Mouse (Mus musculus) adrenal gland, postnatal 14 days (tissue): Measurements from ENCODE around the gene Rbfox1. TPM values are rescaled to one million over a fixed set of nuclear protein-coding genes. Genes with fewer than 3 reads are reported as not detected.

Experiments
- DNase-seq: peaks from one replicate; pipeline ENCODE4 v3.0.0; 2021; ENCODE audit warnings: mixed read lengths
- total RNA-seq: library from RNA; stranded (reverse); gene quantifications from 2 replicates; pipeline ENCODE4 v1.2.3, GENCODE M21; 2021

Rbfox1 gene
- total RNA-seq, 1 experiment from 2014 or later, result 2.3 TPM

GRCm38 (mm10) chr16:6829892-6830524 lies 944.9 kb downstream of the Rbfox1 start:
- DNase-seq, result no peak

DNA sequence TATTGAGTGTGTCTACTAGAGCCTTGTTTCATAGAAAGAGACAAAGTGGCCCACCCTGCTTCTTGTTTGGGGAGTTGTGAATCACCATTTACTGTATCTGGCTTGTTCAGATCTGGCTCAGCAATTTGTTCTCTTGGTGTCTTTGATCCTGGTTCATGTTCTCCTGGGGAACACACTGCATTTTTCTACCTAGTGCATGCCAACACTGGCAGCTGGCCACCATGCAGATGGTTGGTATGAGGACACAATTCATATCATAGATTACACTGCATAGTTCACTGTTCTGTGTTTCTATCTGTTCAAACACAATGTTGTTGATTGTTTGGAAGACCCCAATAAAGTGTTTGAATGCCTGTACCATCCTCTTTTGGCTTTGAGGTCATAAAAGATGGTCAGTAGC lies 948.3 kb downstream of the Rbfox1 start:
- no peak for DNase-seq

DNA sequence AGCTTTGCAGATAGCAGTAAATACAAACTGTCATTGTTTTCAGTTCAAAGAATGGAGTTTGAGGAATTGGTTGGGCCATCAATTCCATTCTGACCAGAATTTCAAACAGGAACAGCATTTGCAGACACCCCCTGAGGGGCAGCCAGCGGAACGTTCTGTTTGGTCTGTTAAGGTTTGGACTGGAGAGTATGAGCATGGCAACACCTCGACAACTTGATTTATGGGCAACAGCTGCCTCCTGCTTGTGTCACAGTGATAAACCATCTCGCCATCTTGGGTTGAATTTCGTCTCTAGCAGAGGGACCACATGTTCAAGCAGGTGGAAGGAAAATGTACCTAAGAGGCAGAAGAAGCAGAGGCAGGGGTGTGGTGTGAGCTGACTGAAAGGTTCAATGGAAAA lies 949.9 kb downstream of the Rbfox1 start:
- no peak for DNase-seq

GRCm38 (mm10) chr16:6839299-6839995 lies 954.3 kb downstream of the Rbfox1 start:
- DNase-seq, result peak; percentile 83

- DNase-seq, result no peak
Observed at GRCm38 (mm10) chr16:6840007-6840406, 954.9 kb downstream of the Rbfox1 start.

- DNase-seq, result no peak
Observed at GRCm38 (mm10) chr16:6840461-6840860, 955.3 kb downstream of the Rbfox1 start.

GRCm38 (mm10) chr16:6842066-6842785 lies 957.1 kb downstream of the Rbfox1 start:
- no peak for DNase-seq

DNA sequence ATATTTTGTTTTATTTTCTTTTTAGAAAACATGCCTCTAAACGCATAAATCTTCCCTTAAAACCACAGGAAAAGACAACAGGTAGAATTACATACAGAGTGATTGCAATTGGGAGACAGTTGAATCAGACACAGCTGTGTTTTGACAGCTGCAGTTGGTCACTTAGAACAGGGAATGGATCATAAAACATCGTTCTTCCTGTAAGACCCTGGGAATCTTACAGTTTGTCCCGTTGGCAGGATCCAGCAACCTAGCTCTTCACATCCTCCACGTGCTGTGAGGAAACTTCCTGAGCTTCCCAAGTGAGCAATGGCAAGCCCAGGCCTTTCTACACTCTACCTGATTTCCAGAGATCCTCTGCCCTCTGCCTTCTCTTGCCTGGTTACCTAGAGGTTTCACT lies 959.5 kb downstream of the Rbfox1 start:
- no peak for DNase-seq

- peak; percentile 30 for DNase-seq
Observed at GRCm38 (mm10) chr16:6851393-6851792, 966.2 kb downstream of the Rbfox1 start.

DNA sequence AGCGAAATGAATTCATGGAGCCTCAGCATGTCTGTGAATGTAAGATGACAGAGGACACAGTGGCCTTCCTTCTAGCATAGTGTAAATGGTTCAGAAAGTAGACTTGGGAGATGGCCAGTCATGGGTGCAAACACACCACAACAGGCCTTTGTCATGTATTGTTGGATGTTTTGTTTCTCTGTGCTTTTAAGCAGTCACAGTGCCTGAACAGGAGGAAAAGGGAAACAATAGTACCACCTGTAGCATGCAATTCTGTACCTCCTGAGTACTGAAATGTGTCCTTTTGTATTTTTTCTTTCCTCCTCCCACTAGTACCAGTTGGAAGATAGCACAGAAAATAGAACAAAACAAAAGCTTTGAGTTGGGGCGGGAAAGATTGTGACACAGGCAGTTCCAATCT lies 968.6 kb downstream of the Rbfox1 start:
- DNase-seq, result no peak

- DNase-seq, result no peak
Observed at GRCm38 (mm10) chr16:6861656-6862055, 976.5 kb downstream of the Rbfox1 start.

DNA sequence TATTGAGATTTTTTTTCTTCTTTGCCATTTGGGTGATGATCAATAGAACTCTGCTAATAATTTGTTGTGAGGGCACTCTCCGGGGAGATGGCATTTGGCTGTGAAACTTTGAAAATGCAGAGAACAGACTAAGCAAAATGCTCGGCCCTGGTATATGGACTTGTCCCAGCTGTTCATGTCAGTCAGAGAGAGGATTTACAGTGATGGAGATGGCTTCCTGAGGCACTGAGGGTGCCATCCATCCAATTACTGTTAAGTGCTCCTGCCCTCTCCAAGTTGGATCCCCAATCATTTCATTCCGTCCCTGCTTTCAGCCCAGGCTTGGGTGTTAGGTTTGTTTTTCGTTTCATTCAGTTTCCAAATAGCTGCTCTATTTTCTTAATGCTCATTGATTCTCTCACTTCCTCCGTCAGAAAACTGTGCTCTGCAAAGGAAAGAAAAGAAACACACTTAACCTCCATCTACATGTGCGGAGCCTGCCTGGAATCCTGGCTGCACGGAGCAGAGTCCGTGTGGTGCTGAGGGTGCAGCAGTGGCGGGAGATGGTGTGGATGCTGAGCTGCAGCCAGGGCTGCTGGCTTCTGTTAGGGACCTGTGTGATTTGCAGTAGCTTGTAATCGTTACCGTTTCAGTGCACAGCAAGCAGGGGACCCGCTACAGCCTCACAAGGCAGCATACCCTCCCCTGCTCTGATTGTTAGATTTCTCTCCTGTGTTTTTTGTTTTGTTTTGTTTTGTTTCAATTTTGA lies 997.7 kb downstream of the Rbfox1 start:
- no peak for DNase-seq

DNA sequence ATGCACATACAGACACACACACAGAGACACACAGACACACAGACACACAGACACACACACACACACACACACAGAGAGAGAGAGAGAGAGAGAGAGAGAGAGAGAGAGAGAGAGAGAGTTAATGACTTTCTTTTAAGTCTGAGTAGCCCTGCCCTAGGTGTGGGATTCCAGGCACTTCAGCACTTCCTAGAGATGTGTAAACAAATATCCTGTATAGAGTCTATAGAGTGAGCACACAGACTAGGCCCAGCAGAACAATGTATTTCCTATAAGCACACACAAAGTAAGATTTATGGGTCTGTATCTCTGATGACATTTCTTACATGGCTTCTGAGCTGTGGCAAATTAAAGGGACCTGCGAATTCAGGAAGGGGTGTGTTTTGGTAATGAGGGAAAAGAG lies 998.6 kb downstream of the Rbfox1 start:
- DNase-seq, result no peak

DNA sequence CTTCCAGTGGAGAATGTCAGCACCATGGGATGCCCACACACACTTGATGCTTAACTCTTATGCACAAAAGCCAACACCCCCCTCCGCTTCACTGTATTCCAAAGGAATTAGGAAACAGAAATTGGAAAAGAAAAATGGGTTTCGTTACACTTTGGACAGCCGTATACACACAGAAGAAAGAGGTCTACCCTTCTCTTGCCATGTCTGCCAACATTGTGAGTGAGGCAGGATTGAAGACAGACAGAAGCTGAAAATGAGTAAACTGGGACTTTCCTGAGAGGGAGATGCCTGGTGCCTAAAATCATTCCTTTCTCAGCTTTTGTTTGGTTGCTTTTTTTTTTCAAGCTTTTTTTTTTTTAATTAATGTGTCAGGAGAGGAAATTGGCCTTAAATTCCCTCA lies 1000.5 kb downstream of the Rbfox1 start:
- no peak for DNase-seq

- DNase-seq, result no peak
Observed at GRCm38 (mm10) chr16:6889221-6889620, 1004.1 kb downstream of the Rbfox1 start.

GRCm38 (mm10) chr16:6897734-6898133 lies 1012.6 kb downstream of the Rbfox1 start:
- no peak for DNase-seq

- DNase-seq, result no peak
Observed at GRCm38 (mm10) chr16:6900006-6900405, 1014.9 kb downstream of the Rbfox1 start.

DNA sequence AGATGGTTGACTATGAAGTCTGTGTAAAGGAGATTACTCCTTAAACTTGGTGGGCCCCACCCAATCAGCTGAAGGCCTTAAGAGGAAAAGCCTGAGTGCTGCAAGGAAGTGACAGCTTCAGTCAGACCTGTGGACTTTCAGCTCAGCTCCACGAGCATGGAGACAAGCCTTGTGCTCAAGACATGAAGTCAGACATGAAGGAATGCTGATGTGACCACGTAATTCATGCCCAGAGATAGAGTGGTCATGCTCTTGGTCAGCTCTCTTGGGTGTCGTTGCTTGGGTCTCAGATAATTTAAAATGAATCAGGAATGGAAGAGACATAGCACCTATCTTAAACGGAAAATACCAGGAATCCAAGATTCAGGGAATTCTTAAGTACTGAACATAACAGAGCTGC lies 1019.8 kb downstream of the Rbfox1 start:
- DNase-seq, result no peak

DNA sequence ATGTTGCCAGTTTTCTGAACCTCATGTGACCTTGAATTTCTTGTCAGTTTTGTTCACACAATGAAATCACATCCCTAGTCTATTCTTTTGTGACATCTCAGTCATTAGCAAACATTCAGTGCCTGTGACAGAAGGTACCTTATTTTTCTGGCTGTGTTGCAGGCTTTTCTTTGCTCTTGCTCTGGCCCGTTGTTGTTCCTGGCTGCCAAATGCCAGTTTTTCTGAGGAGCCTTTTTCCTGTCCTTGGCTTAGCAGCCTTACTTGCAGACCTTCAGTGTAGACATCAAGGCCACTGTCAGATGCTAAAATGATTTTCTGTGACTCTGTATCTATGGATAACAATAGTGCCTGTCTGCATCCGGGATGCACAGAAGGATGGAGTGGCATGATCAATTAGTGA lies 1020.8 kb downstream of the Rbfox1 start:
- no peak for DNase-seq

- peak; percentile 5 for DNase-seq
Observed at GRCm38 (mm10) chr16:6907550-6907949, 1022.4 kb downstream of the Rbfox1 start.

DNA sequence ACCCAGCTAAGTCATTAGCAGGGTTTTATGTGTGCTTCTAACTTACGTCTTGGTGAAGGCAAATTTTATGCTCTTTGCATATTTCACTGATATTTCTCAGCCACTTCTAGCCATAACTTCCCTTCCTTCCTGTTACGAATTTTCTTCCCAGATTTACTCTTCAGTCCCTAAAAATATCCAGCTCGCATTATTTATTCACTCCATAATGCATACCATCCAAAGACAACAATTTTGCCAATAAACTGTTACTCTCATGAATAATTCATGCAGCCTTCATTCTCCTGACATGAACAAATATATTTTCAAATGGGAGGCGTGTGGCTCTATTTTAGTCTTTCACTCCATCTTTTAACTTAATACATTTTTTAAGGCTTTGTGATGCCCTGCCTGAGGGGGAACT lies 1029.4 kb downstream of the Rbfox1 start:
- DNase-seq, result no peak

- DNase-seq, result peak; percentile 4
Observed at GRCm38 (mm10) chr16:6918641-6919040, 1033.5 kb downstream of the Rbfox1 start.

GRCm38 (mm10) chr16:6919681-6920080 lies 1034.5 kb downstream of the Rbfox1 start:
- no peak for DNase-seq
